Mouse (Mus musculus) embryonic fibroblast, embryonic 13.5 days (primary cell): ENCODE data around the gene Tnfrsf21. TPM values are rescaled to one million over a fixed set of nuclear protein-coding genes. Genes with fewer than 3 reads are reported as not detected.

Source experiments
- H3K27ac ChIP-seq: 2 replicates; pipeline ENCODE4 v1.5.1; 2012; ENCODE audit warnings: low read length, control low read depth, inconsistent platforms; ENCODE audit not compliant: insufficient read depth
- H3K4me1 ChIP-seq: 2 replicates; pipeline ENCODE4 v1.6.1; 2011; ENCODE audit warnings: low read length; ENCODE audit not compliant: control insufficient read depth, insufficient read depth
- H3K4me3 ChIP-seq: 2 replicates; pipeline ENCODE4 v1.5.1; 2011; ENCODE audit warnings: mild to moderate bottlenecking, control low read depth, low read length; ENCODE audit not compliant: insufficient read depth
- CTCF ChIP-seq: IDR thresholded peaks from 2 replicates; pipeline ENCODE4 v1.5.1; 2011; ENCODE audit warnings: mild to moderate bottlenecking, control low read depth, low read length, moderate library complexity, borderline replicate concordance; ENCODE audit not compliant: insufficient read depth
- POLR2A ChIP-seq: IDR thresholded peaks from 2 replicates; pipeline ENCODE4 v1.6.1; 2011; ENCODE audit warnings: low read depth, mild to moderate bottlenecking, control low read depth, low read length, moderate library complexity
- polyA plus RNA-seq: library from polyadenylated mRNA; stranded (reverse); fragments of >200 nt; gene quantifications from 2 replicates; pipeline ENCODE4 v1.2.4, GENCODE M21; 2011; ENCODE audit warnings: low read depth; ENCODE audit not compliant: missing spikeins, insufficient read length

Tnfrsf21 gene
- polyA plus RNA-seq: 5.4 and 7.0 TPM in 2 replicates

- Histone ChIP-seq H3K27ac (no peak within 1 kb of the TSS), H3K4me3 (peak within 1 kb of the TSS; percentile 75)
These were observed at the start of gene Tnfrsf21 for GRCm38 (mm10) chr17:43016371-43017331. Gene Tnfrsf21, plus strand, starts transcription at chr17:43016555.

GRCm38 (mm10) chr17:42968174-42968573 is 48.2 kb upstream of the Tnfrsf21 start:
- H3K4me3 ChIP-seq: no peak overlapping the region
- no peaks in the 10 kb centered on the region for H3K4me1 ChIP-seq
- no peak overlapping the region for H3K27ac ChIP-seq
- no peak for TF ChIP-seq POLR2A
- no peak for TF ChIP-seq CTCF

More at GRCm38 (mm10) chr17:43016371-43017331, at the start of gene Tnfrsf21:
- H3K4me1 ChIP-seq: no peaks in the 10 kb centered on the region
- TF ChIP-seq POLR2A (peak; percentile 82), CTCF (peak; percentile 82; the same call in 1 of the 2 replicates)

DNA sequence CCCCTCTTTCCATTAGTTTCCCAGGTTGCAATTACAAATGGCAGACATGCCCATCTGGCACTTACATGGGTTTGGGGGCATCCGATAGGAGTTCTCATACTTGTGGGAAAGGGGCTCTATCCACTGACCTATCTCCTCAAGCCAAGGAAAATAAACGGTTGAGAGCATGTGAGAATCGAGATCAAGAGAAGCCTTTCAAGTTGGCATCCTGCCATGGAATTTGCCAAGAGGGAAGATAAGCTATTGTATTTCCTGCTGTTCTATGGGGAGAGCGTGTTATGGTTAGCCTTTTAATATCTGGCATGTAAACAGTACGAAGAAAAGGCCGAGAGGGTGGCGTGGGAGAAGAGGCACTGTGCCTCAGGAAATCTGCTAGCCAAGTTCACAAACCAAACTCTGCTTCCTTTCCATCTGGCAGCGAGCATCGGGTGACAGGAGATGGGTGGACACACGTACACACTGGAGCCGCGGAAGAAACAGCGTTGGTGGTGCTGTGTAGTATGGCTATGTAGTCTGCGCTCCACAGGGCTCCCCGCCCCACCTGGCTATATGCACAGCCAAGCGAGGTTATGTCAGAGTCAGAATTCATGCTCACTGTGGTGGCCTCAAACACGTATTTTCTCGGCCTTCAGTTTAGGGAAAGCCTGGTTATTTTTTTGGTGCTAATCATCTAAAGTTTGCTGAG is 40.9 kb upstream of the Tnfrsf21 start:
- Histone ChIP-seq H3K4me1 (no peaks in the 10 kb centered on the region), H3K4me3 (no peak overlapping the region), H3K27ac (no peak overlapping the region)
- TF ChIP-seq POLR2A (no peak), CTCF (no peak)

DNA sequence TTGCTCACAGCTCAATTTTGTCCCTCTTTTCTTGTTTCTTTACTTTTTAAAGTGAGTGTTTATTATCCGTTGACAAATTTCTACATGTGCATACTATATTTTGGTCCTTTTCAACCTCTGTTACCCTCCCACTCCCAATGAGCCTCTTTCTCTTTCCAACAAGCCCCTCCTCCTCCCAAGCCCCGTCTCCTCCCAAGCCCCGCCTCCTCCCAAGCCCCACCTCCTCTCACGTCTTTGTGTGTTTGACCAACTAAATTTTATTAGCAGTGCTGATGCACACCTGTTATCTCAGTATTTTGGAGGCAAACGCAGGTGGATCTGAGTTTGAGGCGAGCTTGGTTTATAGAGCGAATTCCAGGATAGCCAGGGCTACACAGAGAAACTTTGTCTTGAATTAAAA is 38.6 kb upstream of the Tnfrsf21 start:
- TF ChIP-seq CTCF: no peak
- TF ChIP-seq POLR2A: no peak
- H3K4me3 ChIP-seq: no peak overlapping the region
- H3K4me1 ChIP-seq: no peaks in the 10 kb centered on the region
- no peak overlapping the region for H3K27ac ChIP-seq

DNA sequence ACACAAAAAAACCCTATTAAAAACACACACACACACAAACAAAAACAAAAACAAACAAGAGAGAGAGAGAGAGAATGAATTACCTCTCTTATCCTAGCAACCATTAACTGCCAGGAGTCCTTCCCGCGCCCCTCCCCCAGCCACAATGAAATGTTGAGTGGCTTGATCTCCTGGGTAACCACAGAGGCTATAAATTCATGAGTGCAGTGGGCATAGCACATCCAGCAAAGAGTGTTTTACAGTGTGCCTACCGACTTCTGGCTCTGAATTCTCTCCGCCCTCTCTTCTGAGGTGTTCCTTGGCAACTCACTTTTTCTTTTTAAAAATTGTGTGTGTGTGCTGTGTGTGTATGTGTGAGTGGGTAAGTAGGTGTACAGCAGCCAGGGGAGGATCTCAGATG is 38.0 kb upstream of the Tnfrsf21 start:
- Histone ChIP-seq H3K4me1 (no peaks in the 10 kb centered on the region), H3K27ac (no peak overlapping the region), H3K4me3 (no peak overlapping the region)
- TF ChIP-seq CTCF (no peak), POLR2A (no peak)

GRCm38 (mm10) chr17:42981806-42982205 is 34.5 kb upstream of the Tnfrsf21 start:
- Histone ChIP-seq H3K4me3 (no peak overlapping the region), H3K27ac (no peak overlapping the region), H3K4me1 (no peaks in the 10 kb centered on the region)
- TF ChIP-seq POLR2A (no peak), CTCF (no peak)

- Histone ChIP-seq H3K4me1 (no peaks in the 10 kb centered on the region), H3K4me3 (no peak overlapping the region), H3K27ac (no peak overlapping the region)
- TF ChIP-seq CTCF (no peak), POLR2A (no peak)
These were observed 33.8 kb upstream of the Tnfrsf21 start for GRCm38 (mm10) chr17:42982568-42982967.

GRCm38 (mm10) chr17:42985837-42986589 is 30.3 kb upstream of the Tnfrsf21 start:
- H3K4me3 ChIP-seq: no peak overlapping the region
- H3K27ac ChIP-seq: no peak overlapping the region
- TF ChIP-seq POLR2A (no peak), CTCF (no peak)
- H3K4me1 ChIP-seq: peaks cover 3% of the 10 kb centered on the region; the same call in 1 of the 2 replicates

DNA sequence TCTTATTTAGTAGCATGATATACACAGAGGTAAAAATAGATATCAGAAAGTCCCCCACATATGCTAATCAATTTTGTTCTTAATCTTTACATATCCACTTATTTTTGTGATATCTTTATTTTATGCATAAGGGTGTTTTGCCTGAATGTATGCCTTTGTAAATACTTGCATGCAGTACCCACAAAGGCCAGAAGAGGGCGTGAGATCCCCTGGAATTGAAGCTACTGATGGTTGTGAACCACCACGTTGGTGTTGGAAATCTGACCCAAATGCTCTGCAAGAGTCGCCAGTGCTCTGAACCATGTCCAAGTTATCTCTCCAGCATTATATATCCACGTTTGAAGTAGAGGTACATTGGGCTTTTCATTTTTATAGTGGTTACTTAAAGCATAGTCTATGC is 28.7 kb upstream of the Tnfrsf21 start:
- peaks cover 3% of the 10 kb centered on the region; the same call in 1 of the 2 replicates for H3K4me1 ChIP-seq
- H3K27ac ChIP-seq: no peak overlapping the region
- H3K4me3 ChIP-seq: no peak overlapping the region
- TF ChIP-seq POLR2A: no peak
